Mouse (Mus musculus) E14TG2a.4 (cell line): ENCODE measurements at regions not wholly inside any gene's neighbourhood (a gene's known extent, or its start where the extent isn't known, plus 50 kb on each side); places are given as distances from the start of the nearest gene placed in this dataset.

Experiments
- CTCF ChIP-seq: conservative IDR thresholded peaks from 2 replicates; pipeline ENCODE4 v1.5.1; 2014; ENCODE audit warnings: low read length
- NANOG ChIP-seq: IDR thresholded peaks from 2 replicates; pipeline ENCODE4 v1.6.1; 2014; ENCODE audit warnings: borderline replicate concordance, low read length, mixed read lengths

DNA sequence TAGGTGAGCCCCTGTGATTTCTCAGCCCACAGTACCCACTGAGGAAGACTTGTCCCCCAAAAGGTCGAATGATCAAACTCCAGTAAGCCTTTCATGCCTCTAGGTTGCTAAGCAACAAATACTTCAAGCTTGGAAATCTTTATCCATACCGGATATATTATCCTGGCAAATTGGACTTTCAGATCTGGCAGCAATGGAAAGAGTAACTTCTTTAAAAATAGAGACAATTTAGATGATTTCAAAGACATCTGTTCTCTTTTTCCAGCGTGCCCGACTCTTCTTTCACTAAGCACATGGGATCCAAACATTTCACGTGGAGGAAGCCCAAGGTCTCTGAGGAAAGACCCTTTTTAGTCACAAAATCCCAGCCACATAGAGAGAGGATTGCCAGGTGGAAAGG is 645.4 kb downstream of the Insc start:
- TF ChIP-seq CTCF (no peak), NANOG (no peak)
